Mouse (Mus musculus) liver, embryonic 14.5 days (tissue): Measurements from ENCODE around the gene Rabepk.

Experiments used
- CTCF ChIP-seq: IDR thresholded peaks from 2 replicates; pipeline ENCODE4 v1.5.1; 2016; ENCODE audit warnings: antibody characterized with exemption, low read depth, control low read depth
- EP300 ChIP-seq: IDR thresholded peaks from 2 replicates; pipeline ENCODE4 v1.6.1; 2016; ENCODE audit warnings: antibody characterized with exemption, low read depth

GRCm38 (mm10) chr2:34762872-34763271 lies 36.8 kb downstream of the Rabepk start:
- no peak for TF ChIP-seq CTCF
- no peak for TF ChIP-seq EP300
